Mouse (Mus musculus): ENCODE measurements around the gene Pcna. TPM values are rescaled to one million over a fixed set of nuclear protein-coding genes. Genes with fewer than 3 reads are reported as not detected.
"Not testable (repeated sequence)": the region's sequence is repeated elsewhere in the genome, so short reads cannot be mapped to it uniquely, and the experiment has no call there.

Pcna gene
- polyA plus RNA-seq, 1 experiment from 2014 or later, result 298 TPM

GRCm38 (mm10) chr2:132253603-132254002 is 489 bp upstream of the Pcna start:
- DNase-seq (ENCODE audit: low spot score) (no peak), ATAC-seq (replicated peaks; ENCODE audit: low FRiP score, low TSS enrichment, low read depth) (no peak)
- Histone ChIP-seq H3K4me3 (ENCODE audit: low read depth, low read length) (peak overlapping the region; percentile 59), H3K36me3 (ENCODE audit: control insufficient read depth, insufficient read depth, low read length) (peaks cover 25% of the 10 kb centered on the region), H3K9ac (ENCODE audit: low read length) (peak overlapping the region; percentile 55), H3K4me2 (ENCODE audit: low read length) (peak overlapping the region; percentile 78), H3K27ac (ENCODE audit: low read depth) (peak overlapping the region; percentile 87), H3K4me1 (replicated peaks; ENCODE audit: control insufficient read depth, insufficient read depth, low read length) (peaks cover 15% of the 10 kb centered on the region), H3K9me3 (ENCODE audit: control insufficient read depth, low read length) (no peaks in the 10 kb centered on the region), H3K27me3 (replicated peaks; ENCODE audit: control insufficient read depth, insufficient read depth, low read length) (no peaks in the 10 kb centered on the region)
- 2% methylated on average over 7 of the region's 7 CpGs for WGBS

DNA sequence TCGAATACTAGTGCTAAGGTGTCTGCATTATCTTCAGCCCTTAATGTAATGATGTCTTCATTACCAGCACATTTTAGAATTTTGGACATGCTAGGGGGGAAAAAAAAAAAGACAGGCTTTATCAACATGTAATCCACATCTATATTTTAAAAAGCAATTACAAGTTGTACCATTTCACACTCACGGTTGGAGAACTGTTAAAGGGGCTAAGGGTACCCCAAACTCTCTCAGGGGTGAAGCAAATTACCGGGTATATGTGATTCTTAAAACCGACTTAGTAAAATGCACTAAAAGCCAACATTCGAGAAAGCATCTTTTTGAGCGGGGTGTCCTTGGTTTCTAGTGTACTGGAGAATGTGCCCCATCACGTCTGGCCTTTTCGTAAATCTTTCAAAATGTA is 1.2 kb downstream of the Pcna start:
- WGBS, result 7% methylated on average over 8 of the region's 8 CpGs
- peak overlapping the region; percentile 87; the same call in 1 of the 2 replicates for H3K27ac ChIP-seq (ENCODE audit: low read depth)
- ATAC-seq (replicated peaks; ENCODE audit: low FRiP score, low TSS enrichment, low read depth), result no peak

DNA sequence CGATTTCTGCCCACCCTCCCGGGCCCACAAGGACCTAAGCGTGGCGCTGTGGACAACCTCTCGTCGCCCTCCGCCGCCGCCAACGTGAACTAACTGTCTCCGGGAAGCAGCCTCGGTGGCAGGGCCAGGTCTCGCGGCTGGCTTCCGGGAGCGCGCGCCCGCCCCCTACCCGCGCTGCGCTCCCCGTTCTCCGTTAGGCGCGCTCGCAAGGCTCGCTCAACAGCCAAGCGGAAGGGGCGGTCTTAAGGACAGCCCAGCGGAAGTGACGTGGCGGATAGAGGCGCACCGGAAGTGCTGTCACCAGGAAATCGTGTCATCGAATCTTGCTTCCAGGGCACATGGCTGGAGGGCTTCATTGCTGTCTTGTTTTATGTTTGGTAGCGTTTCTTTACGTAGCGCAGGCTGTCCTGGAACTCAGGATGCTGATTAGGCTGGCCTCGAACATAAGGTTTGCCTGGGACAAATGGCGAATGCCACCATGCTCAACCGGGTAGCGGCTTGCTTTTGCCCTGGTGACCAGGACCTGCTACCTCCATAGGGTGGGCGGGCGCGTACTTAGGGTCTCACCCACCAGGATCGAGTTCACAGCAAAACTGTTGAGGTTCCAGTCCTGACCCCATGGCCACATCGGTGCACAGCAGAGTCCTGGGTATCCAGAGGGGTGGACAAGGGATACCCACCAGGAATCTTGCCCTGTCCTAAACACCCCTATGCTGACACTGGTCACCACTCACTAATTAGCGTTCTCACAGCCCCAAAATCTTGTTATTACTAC is 5.4 kb downstream of the Pcna start, which contains the start of gene Tmem230:
Gene Tmem230, minus strand, starts transcription at position 269 of the 775 bp plus-strand sequence.
- Histone ChIP-seq H3K9me3 (ENCODE audit: control insufficient read depth, low read length) (no peaks in the 10 kb centered on the region), H3K9ac (ENCODE audit: low read length) (peak within 1 kb of the TSS; percentile 70), H3K4me1 (replicated peaks; ENCODE audit: control insufficient read depth, insufficient read depth, low read length) (peaks cover 23% of the 10 kb centered on the region), H3K27ac (ENCODE audit: low read depth) (peak within 1 kb of the TSS; percentile 79), H3K36me3 (ENCODE audit: control insufficient read depth, insufficient read depth, low read length) (peaks cover 51% of the 10 kb centered on the region), H3K4me3 (ENCODE audit: low read depth, low read length) (peak within 1 kb of the TSS; percentile 63), H3K4me2 (ENCODE audit: low read length) (peak within 1 kb of the TSS; percentile 75), H3K27me3 (replicated peaks; ENCODE audit: control insufficient read depth, insufficient read depth, low read length) (no peaks in the 10 kb centered on the region)
- ATAC-seq (replicated peaks; ENCODE audit: low FRiP score, low TSS enrichment, low read depth) (peak; percentile 90), DNase-seq (ENCODE audit: low spot score) (peak; percentile 95)
- WGBS, result 5% methylated on average over 49 of the region's 50 CpGs

More for the DNA sequence above, 1.2 kb downstream of the Pcna start:
- Histone ChIP-seq H3K4me2 (ENCODE audit: low read length) (peak overlapping the region; percentile 78), H3K36me3 (ENCODE audit: control insufficient read depth, insufficient read depth, low read length) (peaks cover 31% of the 10 kb centered on the region), H3K9ac (ENCODE audit: low read length) (peak overlapping the region; percentile 57), H3K27me3 (replicated peaks; ENCODE audit: control insufficient read depth, insufficient read depth, low read length) (no peaks in the 10 kb centered on the region), H3K4me1 (replicated peaks; ENCODE audit: control insufficient read depth, insufficient read depth, low read length) (peaks cover 16% of the 10 kb centered on the region), H3K9me3 (ENCODE audit: control insufficient read depth, low read length) (no peaks in the 10 kb centered on the region), H3K4me3 (ENCODE audit: low read depth, low read length) (peak overlapping the region; percentile 59)
- no peak for DNase-seq (ENCODE audit: low spot score)

DNA sequence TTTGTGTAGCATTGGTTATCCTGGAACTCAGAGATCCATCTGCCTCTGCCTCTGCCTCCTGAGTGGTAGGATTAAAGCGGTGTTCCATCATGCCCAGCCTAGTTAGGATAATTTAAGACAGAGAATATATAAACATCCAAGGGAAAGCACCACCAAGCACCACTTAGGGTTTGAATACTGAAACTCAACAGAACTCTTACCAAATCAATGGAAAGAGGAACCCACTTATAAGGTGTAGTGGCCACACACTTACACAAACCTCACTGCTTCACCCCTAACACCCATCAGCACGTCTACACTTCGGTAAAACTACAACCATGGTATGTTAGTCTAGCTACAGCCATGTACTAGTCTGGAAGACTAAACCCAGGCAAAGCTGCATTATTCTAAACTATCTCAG is 9.7 kb downstream of the Pcna start:
- no peak overlapping the region for H3K4me3 ChIP-seq (ENCODE audit: low read depth, low read length)
- peaks cover 8% of the 10 kb centered on the region; the same call in 1 of the 2 replicates for H3K4me1 ChIP-seq (replicated peaks; ENCODE audit: control insufficient read depth, insufficient read depth, low read length)
- H3K27me3 ChIP-seq (replicated peaks; ENCODE audit: control insufficient read depth, insufficient read depth, low read length), result no peaks in the 10 kb centered on the region
- ATAC-seq (replicated peaks; ENCODE audit: low FRiP score, low TSS enrichment, low read depth), result no peak
- H3K27ac ChIP-seq (ENCODE audit: low read depth), result no peak overlapping the region
- H3K36me3 ChIP-seq (ENCODE audit: control insufficient read depth, insufficient read depth, low read length), result peaks cover 23% of the 10 kb centered on the region
- no peak for DNase-seq (ENCODE audit: low spot score)
- WGBS, result 86% methylated on average over 3 of the region's 3 CpGs
- H3K9ac ChIP-seq (ENCODE audit: low read length), result no peak overlapping the region
- H3K4me2 ChIP-seq (ENCODE audit: low read length), result no peak overlapping the region
- H3K9me3 ChIP-seq (ENCODE audit: control insufficient read depth, low read length), result no peaks in the 10 kb centered on the region

GRCm38 (mm10) chr2:132240457-132240856 is 12.7 kb downstream of the Pcna start:
- not testable (repeated sequence) for H3K4me1 ChIP-seq (replicated peaks; ENCODE audit: control insufficient read depth, insufficient read depth, low read length); H3K4me3 ChIP-seq (ENCODE audit: low read depth, low read length); H3K9me3 ChIP-seq (ENCODE audit: control insufficient read depth, low read length); H3K27ac ChIP-seq (ENCODE audit: low read depth); H3K4me2 ChIP-seq (ENCODE audit: low read length); ATAC-seq (replicated peaks; ENCODE audit: low FRiP score, low TSS enrichment, low read depth); H3K9ac ChIP-seq (ENCODE audit: low read length); H3K27me3 ChIP-seq (replicated peaks; ENCODE audit: control insufficient read depth, insufficient read depth, low read length)
- peaks cover 20% of the 10 kb centered on the region for H3K36me3 ChIP-seq (ENCODE audit: control insufficient read depth, insufficient read depth, low read length)
- WGBS, result 18% methylated on average over 6 of the region's 10 CpGs
- DNase-seq (ENCODE audit: low spot score), result peak; percentile 80

DNA sequence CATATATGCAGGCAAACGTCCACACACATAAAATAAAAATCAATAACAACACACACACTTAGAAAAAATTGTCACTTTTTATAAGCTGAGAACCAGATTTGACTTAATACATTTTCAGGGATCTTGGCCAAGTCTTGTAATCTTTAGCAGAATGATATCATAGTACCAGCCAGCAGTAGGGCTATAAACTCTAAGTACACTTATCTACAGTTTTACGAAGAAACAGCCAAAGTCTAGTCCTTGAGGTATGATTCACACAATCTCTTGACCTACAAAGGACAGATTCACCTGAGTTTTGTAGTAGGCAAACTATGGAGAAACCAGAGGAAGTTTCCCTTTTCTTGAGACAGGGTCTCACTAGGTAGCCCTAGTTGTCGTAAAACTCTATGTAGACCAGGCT is 13.7 kb downstream of the Pcna start:
- not testable (repeated sequence) for H3K9ac ChIP-seq (ENCODE audit: low read length); H3K27me3 ChIP-seq (replicated peaks; ENCODE audit: control insufficient read depth, insufficient read depth, low read length); ATAC-seq (replicated peaks; ENCODE audit: low FRiP score, low TSS enrichment, low read depth); H3K4me3 ChIP-seq (ENCODE audit: low read depth, low read length); H3K4me2 ChIP-seq (ENCODE audit: low read length); H3K27ac ChIP-seq (ENCODE audit: low read depth); H3K4me1 ChIP-seq (replicated peaks; ENCODE audit: control insufficient read depth, insufficient read depth, low read length); DNase-seq (ENCODE audit: low spot score); H3K9me3 ChIP-seq (ENCODE audit: control insufficient read depth, low read length)
- WGBS, result 72% methylated on average over 3 of the region's 3 CpGs
- H3K36me3 ChIP-seq (ENCODE audit: control insufficient read depth, insufficient read depth, low read length), result peaks cover 14% of the 10 kb centered on the region

GRCm38 (mm10) chr2:132235975-132236374 is 17.1 kb downstream of the Pcna start:
- DNase-seq (ENCODE audit: low spot score), result no peak
- WGBS, result 76% methylated on average over 7 of the region's 7 CpGs
- Histone ChIP-seq H3K9ac (ENCODE audit: low read length) (no peak overlapping the region), H3K4me2 (ENCODE audit: low read length) (no peak overlapping the region), H3K4me3 (ENCODE audit: low read depth, low read length) (no peak overlapping the region), H3K27ac (ENCODE audit: low read depth) (no peak overlapping the region), H3K27me3 (replicated peaks; ENCODE audit: control insufficient read depth, insufficient read depth, low read length) (no peaks in the 10 kb centered on the region), H3K9me3 (ENCODE audit: control insufficient read depth, low read length) (no peaks in the 10 kb centered on the region), H3K36me3 (ENCODE audit: control insufficient read depth, insufficient read depth, low read length) (no peaks in the 10 kb centered on the region), H3K4me1 (replicated peaks; ENCODE audit: control insufficient read depth, insufficient read depth, low read length) (peaks cover 8% of the 10 kb centered on the region; the same call in 1 of the 2 replicates)
- ATAC-seq (replicated peaks; ENCODE audit: low FRiP score, low TSS enrichment, low read depth), result no peak

- no peaks in the 10 kb centered on the region for H3K9me3 ChIP-seq (ENCODE audit: control insufficient read depth, low read length)
- H3K4me1 ChIP-seq (replicated peaks; ENCODE audit: control insufficient read depth, insufficient read depth, low read length), result peaks cover 8% of the 10 kb centered on the region; the same call in 1 of the 2 replicates
- no peak overlapping the region for H3K9ac ChIP-seq (ENCODE audit: low read length)
- H3K36me3 ChIP-seq (ENCODE audit: control insufficient read depth, insufficient read depth, low read length), result no peaks in the 10 kb centered on the region
- H3K4me2 ChIP-seq (ENCODE audit: low read length), result no peak overlapping the region
- no peaks in the 10 kb centered on the region for H3K27me3 ChIP-seq (replicated peaks; ENCODE audit: control insufficient read depth, insufficient read depth, low read length)
- 35% methylated on average over 2 of the region's 2 CpGs for WGBS
- DNase-seq (ENCODE audit: low spot score), result no peak
- H3K27ac ChIP-seq (ENCODE audit: low read depth), result no peak overlapping the region
- H3K4me3 ChIP-seq (ENCODE audit: low read depth, low read length), result no peak overlapping the region
- ATAC-seq (replicated peaks; ENCODE audit: low FRiP score, low TSS enrichment, low read depth), result no peak
Observed at GRCm38 (mm10) chr2:132235291-132235690, 17.8 kb downstream of the Pcna start.

Data from intestine, embryonic 14.5 days (tissue).